Mouse (Mus musculus) retina, embryonic 14.5 days (tissue): ENCODE results near the gene Pla2g3.

Experiments
- DNase-seq: peaks from one replicate; pipeline ENCODE4 v3.0.0-alpha.2; 2015; ENCODE audit warnings: low spot score

Gene Pla2g3

DNA sequence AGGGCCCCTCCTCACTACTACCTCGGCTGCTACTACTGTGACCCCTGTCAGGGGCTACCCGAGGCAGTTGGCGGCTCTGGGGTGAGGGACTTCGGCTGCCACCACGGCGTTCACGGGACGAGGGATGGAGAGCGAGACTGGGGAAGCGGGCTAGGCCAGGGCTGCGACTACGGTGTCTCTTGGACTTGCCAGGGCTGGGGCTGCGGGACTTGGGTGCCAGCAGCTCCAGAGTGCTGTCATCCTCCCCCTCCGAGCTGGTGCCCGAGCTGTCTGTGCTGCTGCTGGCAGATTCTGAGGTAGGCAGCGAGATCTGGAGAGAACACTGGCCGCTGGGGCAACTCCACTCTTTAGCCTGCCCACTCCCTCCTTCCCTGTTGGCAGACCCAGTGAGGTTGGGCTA is 6.8 kb downstream of the Pla2g3 start:
- DNase-seq: no peak

DNA sequence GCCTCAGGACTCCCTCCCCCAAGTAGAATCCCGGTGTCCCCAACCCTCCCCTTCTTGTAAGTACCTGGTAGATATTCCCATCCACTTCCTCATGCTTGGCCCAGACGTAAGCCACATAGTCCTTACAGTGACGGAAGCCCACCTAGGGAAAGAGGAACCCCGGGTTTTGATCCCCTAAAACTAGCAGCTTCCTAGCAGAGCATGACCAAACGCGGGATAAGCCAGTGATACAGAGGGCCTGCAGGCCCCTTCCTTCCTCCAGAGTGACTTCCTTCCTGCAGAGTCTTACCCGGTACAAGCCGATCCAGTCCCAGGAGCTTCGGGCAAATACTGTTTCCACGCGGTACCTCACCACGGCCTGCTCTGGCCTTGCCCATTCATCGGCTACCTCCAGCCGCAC is 7.4 kb downstream of the Pla2g3 start:
- DNase-seq: no peak

DNA sequence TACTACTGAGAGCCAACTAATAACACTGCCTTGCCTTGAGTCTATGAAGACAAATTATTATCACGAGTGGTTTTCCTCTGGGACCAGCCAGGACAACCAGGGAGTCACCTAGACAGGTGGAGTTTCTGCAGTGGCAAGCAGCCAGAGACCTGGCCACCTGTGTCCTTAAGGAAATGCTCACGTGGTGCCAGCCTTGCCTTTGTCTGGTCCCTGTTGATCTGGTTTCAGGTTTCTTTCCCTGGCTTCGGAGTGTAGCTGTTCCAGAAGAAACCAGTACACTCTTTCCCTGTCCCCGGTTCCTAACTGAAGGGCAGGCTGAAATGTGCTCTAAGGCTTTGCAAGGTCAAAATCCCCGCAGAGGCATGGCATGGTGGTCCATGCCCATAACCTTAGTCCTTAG is 8.7 kb downstream of the Pla2g3 start:
- DNase-seq: no peak

DNA sequence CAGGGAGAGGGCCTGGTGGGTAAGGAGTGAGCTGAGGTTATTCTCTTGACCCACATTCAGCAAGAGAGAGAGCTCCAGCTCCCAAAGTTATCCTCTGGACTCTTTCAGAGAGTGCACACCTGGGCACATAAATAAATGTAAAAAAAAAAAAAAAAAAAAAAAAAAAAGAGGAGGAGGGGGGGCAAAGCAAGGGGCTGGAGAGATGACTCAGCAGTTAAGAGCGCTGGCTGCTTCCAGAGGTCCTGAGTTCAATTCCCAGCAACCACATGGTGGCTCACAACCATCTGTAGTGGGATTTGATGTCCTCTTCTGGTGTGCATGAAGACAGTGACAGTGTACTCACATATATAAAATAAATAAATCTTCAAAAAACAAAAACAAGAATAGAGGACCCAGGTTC is 9.2 kb downstream of the Pla2g3 start:
- no peak for DNase-seq

DNA sequence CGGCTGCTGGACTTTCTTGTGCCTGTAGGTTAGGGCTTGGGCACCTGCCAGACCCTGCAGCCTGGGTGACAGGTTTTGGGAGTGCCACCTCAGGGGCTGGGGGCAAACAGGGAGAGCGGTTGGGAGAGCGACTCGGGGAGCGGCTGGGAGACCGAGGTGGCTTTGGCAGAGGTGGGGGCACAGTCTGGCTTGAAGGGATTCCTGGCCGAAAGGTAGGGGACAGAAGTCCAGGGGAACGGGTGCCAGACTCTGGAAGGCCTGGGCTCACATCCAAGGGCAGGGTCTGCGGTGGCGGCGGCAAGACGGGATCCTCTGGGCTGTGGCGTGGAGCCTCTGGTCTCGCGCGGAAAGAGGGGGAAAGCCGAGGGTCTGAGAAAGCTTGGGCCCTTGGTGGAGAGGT is 14.0 kb downstream of the Pla2g3 start:
- no peak for DNase-seq

DNA sequence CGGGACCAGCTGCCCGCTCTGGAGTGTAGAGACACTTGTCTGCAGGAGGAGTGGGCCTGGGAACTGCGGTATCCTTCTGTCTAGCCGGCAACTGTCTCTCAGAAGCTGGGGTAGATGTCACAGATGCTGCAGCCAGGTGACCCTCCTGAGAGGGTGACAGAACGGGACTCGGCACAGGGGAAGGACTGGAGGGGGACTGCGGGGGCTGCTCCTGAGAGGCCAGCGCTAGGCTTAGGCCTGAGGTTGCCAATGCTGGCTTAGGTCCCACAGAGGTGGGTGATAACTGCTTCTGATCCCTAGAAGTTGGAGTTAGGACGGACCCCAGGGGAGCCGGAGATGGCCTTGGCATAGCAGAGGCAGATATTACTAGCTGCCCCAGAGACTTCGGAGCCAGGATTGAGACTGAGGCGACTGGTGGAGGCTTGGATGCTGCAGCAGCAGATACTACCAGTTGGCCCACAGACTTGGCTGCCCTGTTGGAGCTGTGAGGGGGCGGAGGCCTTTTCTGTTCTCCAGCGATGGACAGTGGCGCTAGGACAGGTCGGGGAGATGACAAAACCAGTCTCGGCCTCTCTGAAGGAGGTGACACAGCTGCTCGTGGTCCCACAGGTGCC is 14.5 kb downstream of the Pla2g3 start:
- no peak for DNase-seq

DNA sequence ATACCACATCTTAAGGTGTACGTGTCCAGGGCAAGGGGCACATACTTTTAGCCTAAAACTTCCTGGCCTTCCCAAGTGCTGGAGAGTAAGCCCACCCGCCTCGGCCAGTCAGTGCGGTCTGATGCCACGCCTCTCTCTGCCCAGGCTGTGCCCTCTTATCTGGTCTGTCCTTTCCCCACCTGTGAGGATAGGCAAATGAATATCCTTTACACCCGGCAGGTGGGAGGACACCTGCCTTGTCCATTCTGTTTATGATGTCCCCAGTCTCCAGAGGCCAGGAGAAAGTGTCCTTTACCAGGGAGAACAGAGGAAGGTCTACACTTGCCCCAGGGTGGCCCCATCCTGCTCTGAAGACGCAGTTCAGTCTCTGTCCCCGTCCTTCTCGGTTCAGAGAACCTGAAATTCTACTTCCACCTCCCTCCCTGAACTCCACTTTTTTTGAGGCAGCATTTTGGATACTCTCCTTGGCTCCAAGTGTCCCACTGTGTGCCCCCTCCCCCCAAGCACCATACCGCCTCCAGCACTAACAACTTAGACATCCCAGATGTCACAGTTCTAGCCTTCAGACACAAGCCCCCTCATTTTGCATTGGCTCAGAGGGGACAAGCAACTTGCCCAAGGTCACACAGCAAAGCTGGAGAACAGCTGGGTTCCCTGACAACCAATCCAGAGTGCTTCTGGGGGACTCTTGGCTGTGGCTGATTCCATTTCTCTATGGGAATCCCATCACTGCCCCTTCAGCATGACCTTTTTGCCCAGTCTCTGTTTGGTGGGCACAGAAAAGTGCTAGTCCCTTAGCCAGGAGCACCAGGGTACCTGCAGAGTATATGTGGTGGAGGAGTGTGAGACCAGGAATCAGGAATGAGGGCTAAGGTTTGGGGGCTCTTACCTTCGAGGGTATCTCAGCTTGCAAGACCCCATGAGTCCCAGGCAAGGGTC is 15.9 kb downstream of the Pla2g3 start:
- no peak for DNase-seq

DNA sequence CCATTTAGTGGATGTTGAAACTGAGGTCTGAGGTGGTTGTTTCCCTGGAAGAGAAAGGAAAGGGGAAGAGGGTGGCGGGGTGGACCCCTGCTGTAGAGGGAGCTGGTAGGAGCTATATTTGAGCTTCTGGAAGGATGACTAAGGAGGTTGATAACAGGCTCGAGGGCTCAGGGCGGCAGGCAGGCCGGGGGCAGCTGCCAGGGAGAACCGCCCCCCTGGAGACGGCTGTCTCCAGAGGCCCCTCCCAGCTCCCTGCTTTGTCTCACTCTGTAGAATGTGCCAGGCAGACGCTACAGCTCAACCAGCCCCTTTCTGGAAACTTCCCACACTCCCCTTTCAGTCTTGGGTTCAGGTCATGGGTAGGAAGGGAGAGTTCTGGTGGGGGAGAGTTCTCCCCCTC is 20.1 kb downstream of the Pla2g3 start:
- DNase-seq: no peak

DNA sequence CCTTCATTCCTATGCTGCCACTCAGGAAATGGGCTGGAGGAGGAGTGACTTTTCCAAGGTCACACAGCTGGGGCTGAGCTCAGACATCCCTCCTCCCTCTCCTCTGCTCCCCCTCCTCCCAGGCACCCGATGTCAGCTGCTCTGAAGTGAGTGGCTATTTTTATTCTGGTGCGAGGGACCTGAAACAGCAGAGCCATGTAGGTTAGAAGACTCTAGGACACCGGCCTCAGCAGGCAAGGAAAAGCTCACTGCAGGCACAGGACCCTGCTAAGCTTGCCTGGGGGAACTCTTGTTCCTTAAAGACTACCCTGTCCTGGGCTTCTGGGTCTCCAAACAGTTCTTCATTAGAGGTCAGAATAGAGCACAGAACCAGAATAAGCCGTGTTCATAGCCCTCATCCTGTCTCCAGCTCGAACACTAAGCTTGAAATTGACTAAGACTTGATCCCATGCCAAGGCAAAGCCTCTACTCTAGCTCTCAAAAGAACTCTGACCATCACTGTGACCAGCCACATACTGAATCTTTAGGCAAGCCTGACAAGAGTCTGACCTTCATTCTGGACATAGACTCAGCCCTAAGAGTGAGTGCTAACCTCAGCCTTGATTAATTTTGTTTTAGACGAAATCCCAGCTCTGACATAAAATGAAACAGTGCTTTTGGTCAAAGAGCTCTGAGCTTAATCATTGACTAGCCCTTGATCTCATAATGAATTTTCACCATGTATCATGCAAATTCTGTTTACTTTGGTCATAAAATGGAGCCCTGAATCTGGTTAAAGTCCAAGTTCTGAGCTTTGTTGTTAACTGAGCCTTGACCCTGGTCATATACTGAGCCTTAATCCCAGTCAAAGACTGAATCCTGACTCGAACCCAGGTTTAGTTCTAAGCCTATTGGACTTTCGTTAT is 21.3 kb downstream of the Pla2g3 start:
- no peak for DNase-seq

DNA sequence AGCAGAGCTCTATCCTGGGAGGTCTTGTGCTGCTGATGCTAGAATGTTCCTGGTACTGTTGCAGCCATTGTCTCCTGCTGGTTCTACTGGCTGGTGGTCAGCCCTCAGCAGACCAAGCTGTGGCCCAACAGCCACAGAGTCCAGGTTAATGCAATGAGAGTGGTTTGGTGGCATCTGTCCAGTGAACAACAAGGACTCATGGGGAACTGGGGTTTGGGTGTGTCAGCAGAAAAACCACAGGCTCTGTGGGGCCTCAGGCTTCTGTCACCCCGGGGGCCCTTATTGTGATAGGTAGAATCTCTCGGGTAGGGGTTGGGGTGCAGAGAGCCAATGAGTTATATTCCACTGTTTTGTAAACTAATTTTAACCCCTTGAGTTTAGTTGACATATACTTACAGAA is 22.2 kb downstream of the Pla2g3 start:
- DNase-seq: no peak

DNA sequence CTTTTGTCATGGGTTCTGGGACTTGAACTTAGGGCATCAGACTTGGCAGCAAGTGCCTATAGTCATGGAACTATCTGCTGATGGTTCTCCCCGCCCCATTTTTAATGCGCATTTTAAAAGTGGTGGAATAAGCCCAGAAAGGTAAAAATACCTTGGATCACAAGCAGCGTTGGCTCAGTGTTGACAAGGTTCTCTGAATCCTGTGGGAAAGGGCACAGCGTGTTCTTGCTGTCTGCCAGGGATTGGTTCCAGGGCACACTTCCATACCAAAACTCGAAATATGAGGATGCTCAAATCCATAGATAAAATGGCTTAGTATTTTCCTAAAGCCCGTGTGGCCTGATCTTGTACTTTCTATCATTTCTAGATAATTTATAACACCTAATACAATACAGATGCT is 25.2 kb downstream of the Pla2g3 start:
- no peak for DNase-seq

DNA sequence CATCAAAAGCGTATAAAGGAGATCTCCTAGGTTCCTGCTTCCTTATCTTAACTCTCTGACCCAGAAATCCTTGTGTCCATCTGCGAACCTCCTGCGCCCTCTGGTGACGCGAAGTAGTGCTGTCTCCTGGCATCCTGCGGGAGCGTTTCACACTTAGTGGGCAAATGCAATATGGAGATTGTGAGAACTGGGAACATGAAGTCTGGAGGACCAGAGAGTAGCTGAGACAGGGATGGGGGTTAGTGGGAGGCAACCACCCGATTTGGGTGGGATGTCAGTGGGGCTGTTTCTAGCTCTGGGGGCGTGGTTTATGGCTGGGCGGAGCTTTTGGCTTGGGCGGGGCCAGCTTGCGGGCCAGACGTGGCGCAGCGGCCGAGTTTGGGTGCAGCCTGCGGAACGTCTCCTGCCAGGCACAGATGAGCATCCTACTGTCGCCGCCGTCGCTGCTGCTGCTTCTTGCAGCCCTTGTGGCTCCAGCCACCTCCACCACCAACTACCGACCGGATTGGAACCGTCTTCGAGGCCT is 26.5 kb downstream of the Pla2g3 start, which contains the start of gene Selenom:
Gene Selenom (plus strand): TSS at position 156 of the 526 bp plus-strand sequence.
- DNase-seq: peak; percentile 83

DNA sequence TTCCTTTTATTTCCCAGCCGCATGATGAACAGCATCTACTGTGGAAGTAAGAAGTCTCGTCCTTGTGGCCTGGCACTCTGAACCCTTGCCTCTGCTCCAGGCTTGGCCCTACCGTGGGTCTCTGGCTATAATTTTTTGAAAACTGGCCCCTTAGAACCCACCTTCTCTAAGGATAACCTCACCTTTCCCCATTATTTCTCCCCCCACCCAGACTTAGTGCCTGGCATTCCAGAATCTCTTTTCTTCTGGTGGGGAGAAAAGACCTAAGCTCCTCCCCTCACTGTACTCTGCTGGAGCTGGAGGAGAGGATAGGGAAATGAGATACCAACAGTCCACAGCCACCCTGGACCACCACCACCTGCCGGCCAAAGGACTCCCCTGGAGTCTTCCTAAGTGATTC is 27.1 kb downstream of the Pla2g3 start:
- DNase-seq: no peak

DNA sequence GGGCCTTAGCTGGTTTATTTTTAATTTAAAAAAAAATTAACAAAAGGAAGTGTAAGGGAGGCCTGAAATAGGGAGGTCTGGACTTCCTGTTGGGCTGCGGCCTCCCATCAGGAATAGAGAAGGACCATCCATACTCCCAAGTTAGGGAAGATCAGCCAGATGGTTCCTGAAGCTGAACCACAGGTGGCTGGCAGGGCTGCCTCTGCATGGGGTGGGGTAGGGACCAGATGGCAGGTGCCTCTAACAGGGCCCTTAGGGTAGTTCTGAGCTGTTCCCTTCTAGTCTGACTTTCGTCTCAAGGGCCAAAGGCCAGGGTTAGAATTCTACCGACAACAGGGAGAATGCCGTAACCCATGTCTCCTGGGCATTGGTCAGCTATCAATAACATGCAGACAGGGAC is 27.6 kb downstream of the Pla2g3 start:
- no peak for DNase-seq

DNA sequence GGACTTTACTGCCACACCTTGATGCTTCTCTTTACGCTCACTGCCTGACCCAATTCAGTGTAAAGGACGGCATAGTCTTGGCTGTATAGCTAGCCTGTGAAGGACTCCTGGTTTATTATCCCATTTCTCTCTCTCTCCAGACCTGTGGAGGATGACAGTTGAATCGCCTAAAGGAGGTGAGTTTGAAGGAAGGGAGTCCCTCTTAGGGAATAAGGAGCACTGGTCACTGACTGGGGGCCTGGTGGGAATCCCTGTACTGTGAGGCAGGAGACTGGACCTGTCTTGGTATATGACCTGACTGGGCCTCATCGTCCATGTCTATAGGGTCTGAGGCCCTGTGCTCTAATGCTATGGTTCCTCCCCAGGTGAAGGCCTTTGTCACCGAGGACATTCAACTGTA is 28.0 kb downstream of the Pla2g3 start:
- no peak for DNase-seq

DNA sequence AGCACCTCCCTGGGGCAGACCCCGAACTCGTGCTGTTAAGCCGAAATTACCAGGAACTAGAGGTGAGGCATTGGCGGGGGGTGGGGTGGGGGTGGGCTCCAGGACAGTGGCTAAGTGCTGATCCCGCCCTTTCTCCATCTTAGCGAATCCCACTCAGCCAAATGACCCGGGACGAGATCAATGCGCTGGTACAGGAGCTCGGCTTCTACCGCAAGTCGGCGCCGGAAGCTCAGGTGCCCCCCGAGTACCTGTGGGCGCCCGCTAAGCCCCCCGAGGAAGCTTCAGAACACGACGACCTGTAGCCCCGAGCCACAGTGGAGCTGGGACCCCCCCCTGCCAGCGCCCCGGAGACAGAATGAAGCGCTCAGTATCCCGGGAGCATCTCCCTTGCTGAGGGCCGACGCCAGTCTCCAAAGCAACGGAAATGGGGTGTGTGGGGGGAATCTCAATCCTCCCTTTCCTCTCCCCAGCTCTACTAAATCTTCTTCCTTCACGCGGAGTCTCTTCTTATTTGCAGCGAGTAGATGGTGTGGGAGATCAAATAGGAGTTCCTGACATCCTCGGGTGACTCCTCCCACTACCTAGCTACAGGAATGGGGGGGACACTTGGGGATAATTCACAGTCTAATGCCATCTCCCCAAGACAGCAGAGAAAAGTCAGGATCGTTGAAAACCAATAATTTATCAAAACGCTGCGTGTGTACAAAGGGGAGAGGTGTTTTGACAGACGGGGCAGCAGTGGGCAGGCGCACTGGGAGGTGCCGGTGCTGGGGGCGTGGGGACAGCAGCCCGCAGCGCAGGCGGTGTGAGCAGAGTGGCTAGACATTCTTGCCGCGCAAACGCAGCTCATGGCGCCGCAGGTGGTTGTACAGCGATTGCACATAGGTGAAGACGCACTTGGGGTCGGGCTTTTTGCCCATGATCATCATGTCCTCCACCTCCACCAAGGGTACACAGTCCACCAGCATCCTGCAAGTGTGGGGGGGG is 29.1 kb downstream of the Pla2g3 start:
- peak; percentile 55 for DNase-seq

DNA sequence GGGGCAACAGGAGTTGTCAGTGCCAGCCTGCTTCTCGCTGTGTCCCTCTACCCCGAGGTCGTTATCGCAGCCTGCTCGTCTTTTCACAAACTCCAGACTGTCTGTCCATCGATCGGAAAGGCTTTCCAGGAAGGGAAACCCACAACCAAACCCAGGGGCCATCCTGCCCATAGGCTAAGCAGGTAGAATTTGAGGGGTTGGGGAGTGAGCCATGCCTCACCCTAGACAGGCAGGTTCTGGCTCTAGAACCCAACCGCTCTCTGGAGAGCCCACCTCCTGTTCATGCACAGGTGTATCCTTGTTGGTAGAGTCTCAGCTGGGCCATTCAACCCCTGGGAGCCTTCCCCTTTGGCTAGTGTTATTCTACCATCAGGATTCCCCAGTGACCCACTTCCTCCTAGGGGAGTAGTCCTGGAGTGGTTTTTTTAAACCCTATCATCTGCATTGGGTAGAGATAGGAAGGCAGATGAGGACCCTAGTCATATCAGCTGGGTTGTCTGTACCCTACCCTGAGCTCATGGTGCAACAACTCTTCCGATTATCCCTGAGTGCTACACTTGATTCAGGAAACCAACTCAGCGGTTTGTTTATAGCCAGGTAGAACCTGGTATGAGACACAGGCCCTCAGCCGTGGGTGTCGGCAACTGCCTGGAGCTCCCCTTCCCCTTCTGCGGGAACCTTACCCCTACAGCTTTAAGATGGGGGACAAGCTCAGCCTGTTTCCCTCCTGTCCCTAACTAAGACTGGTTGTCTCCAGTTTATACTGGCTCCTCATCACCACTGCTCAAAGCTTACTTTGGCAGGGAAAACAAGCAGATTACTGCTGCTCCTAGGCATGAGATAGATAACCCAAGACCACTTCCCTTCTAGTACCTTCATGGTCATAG is 30.0 kb downstream of the Pla2g3 start:
- DNase-seq: no peak

DNA sequence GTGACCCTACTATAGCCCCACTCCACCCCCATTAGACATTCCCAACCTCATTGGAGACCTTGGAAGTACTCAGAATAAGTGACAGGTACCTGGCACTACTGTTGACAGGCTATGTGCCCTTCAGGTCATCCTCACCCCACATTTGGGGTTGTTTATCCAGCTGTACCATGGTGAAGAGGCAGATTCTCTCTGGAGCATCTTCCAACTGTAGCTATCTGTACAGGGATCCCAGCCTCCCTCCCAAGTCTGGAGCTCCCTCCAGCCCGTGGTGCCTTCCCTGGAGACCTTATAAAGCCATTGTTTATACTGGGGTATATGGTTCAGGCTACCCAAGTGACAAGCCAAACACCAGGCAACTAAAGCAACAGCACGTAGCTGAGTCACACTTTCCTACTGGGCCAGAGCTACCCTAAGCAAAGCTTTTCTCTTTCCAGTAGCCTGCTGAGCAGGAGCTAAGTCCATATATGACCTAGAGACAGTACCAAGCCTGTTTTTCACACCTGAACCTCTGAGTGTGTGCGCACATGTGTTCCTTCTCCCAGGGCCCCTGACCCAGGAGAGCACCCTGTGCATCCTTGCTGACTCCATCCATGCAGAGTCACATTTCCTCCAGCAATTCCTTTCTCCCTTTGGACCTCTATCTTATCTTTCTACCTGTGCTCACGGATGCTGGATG is 31.1 kb downstream of the Pla2g3 start:
- no peak for DNase-seq

DNA sequence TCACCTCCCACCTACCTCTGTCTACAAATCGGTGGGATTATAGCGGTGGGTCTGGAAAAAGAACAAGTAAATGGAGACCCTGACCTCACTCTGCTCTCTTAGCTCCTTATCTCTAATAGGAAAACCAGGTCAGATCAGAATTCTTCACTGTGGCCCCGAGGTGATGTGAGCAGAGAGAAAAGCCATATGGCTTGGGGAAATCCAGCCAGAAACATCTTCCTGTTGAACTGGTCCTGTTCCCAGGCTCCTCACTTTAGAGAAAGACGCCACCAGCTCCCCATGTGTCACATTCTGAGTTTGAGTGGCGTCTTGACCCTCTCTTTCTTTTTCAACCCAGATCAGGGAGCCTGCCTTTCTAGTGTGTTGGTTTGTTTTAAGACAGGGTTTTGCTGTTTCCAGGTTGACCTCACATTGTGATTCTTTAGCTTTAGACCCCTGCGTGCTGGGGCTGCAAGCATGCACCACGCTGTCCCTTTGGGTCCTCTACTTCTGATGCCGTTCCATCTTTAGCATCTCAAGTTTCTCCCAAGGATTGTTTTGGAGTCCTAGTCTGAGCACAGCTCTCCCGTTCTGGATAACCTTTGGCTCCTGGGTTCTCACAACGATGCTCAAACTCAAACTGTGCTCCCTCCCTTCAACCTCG is 31.8 kb downstream of the Pla2g3 start:
- no peak for DNase-seq
